Mouse (Mus musculus) hindbrain, embryonic 15.5 days (tissue): ENCODE measurements around the gene Tcte3. TPM values are rescaled to one million over a fixed set of nuclear protein-coding genes. Genes with fewer than 3 reads are reported as not detected.
"Not testable (repeated sequence)": the region's sequence is repeated elsewhere in the genome, so short reads cannot be mapped to it uniquely, and the experiment has no call there.

Source experiments
- ATAC-seq: fragments of 200-750 bp; cut with Nextera tagmentation; 2 replicates; pipeline ENCODE4 v1.8.0; 2017; ENCODE audit warnings: low read depth, moderate number of reproducible peaks, moderate TSS enrichment; ENCODE audit not compliant: low FRiP score
- H3K27ac ChIP-seq: fragments of 300-500 bp; sonication (generic); replicated peaks from 2 replicates; pipeline ENCODE4 v1.5.1; 2015; ENCODE audit warnings: mild to moderate bottlenecking, inconsistent platforms
- H3K27me3 ChIP-seq: fragments of 300-500 bp; sonication (generic); 2 replicates; pipeline ENCODE4 v1.6.1; 2015; ENCODE audit warnings: control low read depth, inconsistent platforms
- H3K36me3 ChIP-seq: fragments of 300-500 bp; sonication (generic); 2 replicates; pipeline ENCODE4 v1.6.1; 2015; ENCODE audit warnings: control low read depth, inconsistent platforms
- H3K4me1 ChIP-seq: fragments of 300-500 bp; sonication (generic); replicated peaks from 2 replicates; pipeline ENCODE4 v1.6.1; 2015; ENCODE audit warnings: control low read depth, inconsistent platforms
- H3K4me2 ChIP-seq: fragments of 300-500 bp; sonication (generic); 2 replicates; pipeline ENCODE4 v1.6.1; 2015; ENCODE audit warnings: moderate library complexity, mild to moderate bottlenecking, inconsistent platforms
- H3K4me3 ChIP-seq: fragments of 300-500 bp; sonication (generic); 2 replicates; pipeline ENCODE4 v1.5.1; 2015; ENCODE audit warnings: mild to moderate bottlenecking, inconsistent platforms
- H3K9ac ChIP-seq: fragments of 300-500 bp; sonication (generic); 2 replicates; pipeline ENCODE4 v1.6.1; 2015; ENCODE audit warnings: inconsistent platforms
- H3K9me3 ChIP-seq: fragments of 300-500 bp; sonication (generic); 2 replicates; pipeline ENCODE4 v1.6.1; 2016; ENCODE audit warnings: control low read depth, inconsistent platforms
- whole genome bisulfite sequencing: fragments of 180-500 bp; shearing (Covaris S2); methylation state at CpG from one replicate; pipeline ENCODE4 v1.1.7; 2015; 5-methylcytosine and 5-hydroxymethylcytosine counted together
- polyA plus RNA-seq: library from polyadenylated mRNA; unstranded; fragments of >200 nt; fragmentation: Nextera tagmentation; extraction: Ambion mirVana; gene quantifications from 2 replicates; pipeline ENCODE4 v1.2.1, GENCODE M21; 2015

Tcte3 gene
- polyA plus RNA-seq, 1 experiment from 2014 or later = 0.71 TPM

GRCm38 (mm10) chr17:14978362-14979038, 62.8 kb downstream of the Tcte3 start, which contains the start of the genes 9030025P20Rik and Gm3417:
Gene 9030025P20Rik (plus strand): TSS chr17:14978468.
Gene Gm3417 (minus strand): TSS chr17:14978790.
- H3K4me3 ChIP-seq, H3K9me3 ChIP-seq, H3K27ac ChIP-seq, H3K27me3 ChIP-seq, H3K4me1 ChIP-seq, H3K36me3 ChIP-seq, H3K9ac ChIP-seq: not testable (repeated sequence)
- no CpG with 5 or more reads among the region's 60 CpGs for WGBS
- ATAC-seq = peak; percentile 98
- 0 out of 2 replicates have a peak within 1 kb of the TSS, but pooled peaks have one; percentile 23 for H3K4me2 ChIP-seq

- ATAC-seq, H3K36me3 ChIP-seq, H3K9ac ChIP-seq, H3K27me3 ChIP-seq, H3K9me3 ChIP-seq, H3K27ac ChIP-seq, H3K4me3 ChIP-seq, H3K4me1 ChIP-seq: not testable (repeated sequence)
- 1% methylated on average over 4 of the region's 7 CpGs for WGBS
- H3K4me2 ChIP-seq = 0 out of 2 replicates have a peak overlapping the region, but pooled peaks have one; percentile 23
Measured at GRCm38 (mm10) chr17:14977718-14978361, 63.4 kb downstream of the Tcte3 start.

Other genes starting within 250 kb of the Tcte3 start
- gene Wdr27, start 98.3 kb downstream of the Tcte3 start, polyA plus RNA-seq = 9.9 and 10.5 TPM in 2 replicates
- 25.7 and 27.3 TPM in 2 replicates for gene 1600012H06Rik, start 98.3 kb downstream of the Tcte3 start, polyA plus RNA-seq
- 14.2 and 16.5 TPM in 2 replicates for gene Phf10, start 80.2 kb downstream of the Tcte3 start, polyA plus RNA-seq
- 8.3 and 8.7 TPM in 2 replicates for gene 9030025P20Rik, start 63.0 kb downstream of the Tcte3 start, polyA plus RNA-seq
- 0.29 and 0.59 TPM in 2 replicates for gene Gm3417, start 62.7 kb downstream of the Tcte3 start, polyA plus RNA-seq
- gene Gm3435, start 31.3 kb downstream of the Tcte3 start, polyA plus RNA-seq = 7.2 and 8.3 TPM in 2 replicates
- 69.1 and 73.3 TPM in 2 replicates for gene Ermard, start 280 bp downstream of the Tcte3 start, polyA plus RNA-seq
- gene Gm3448, start within 50 bp of the Tcte3 start, polyA plus RNA-seq = 3.5 and 4.2 TPM in 2 replicates